Mouse (Mus musculus) cortical plate, adult 2 months (tissue): ENCODE data around the gene Fermt2.

ENCODE experiments used
- CTCF ChIP-seq: fragments of 200-500 bp; IDR thresholded peaks from 2 replicates; pipeline ENCODE4 v1.5.1; 2011; ENCODE audit warnings: mild to moderate bottlenecking, control low read depth, low read length; ENCODE audit not compliant: insufficient read depth; ENCODE audit errors: extremely low read depth
- POLR2A ChIP-seq: fragments of 200-500 bp; IDR thresholded peaks from 2 replicates; pipeline ENCODE4 v1.6.1; 2011; ENCODE audit warnings: mild to moderate bottlenecking, low read length, control low read depth; ENCODE audit not compliant: insufficient read depth; ENCODE audit errors: extremely low read depth

GRCm38 (mm10) chr14:45500052-45500451 is 29.9 kb downstream of the Fermt2 start:
- TF ChIP-seq POLR2A (no peak), CTCF (no peak)
